Mouse (Mus musculus): ENCODE measurements around the gene Hist2h2ac. TPM values are rescaled to one million over a fixed set of nuclear protein-coding genes. Genes with fewer than 3 reads are reported as not detected.
A peak's percentile ranks its signal among the peaks of the same experiment; 100 is the strongest.

Hist2h2ac gene
- total and polyA plus RNA-seq, 3 experiments, result 2.6 to 928 (median 45.7) TPM

DNA sequence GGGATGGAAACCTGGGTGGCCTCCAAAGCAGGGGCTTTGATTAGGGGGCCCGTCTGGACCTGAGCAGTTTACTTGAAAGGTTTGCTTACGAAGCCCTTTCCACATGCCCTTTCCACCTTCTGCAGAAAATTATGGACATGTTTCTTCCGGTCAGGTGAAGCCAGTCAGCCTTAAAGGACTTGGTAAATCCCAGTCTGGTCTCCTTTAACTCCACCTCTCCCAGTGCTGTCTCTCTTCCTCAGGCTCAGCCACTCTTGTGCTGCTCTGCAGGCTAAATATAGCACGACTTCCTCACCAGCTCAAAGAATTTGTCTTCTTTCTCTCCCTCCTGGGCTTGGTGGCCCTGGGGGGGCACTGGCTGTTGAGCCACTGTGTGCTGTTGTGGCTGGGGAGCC is 38.3 kb downstream of the Hist2h2ac start:
- ATAC-seq (ENCODE audit: extremely low read depth, insufficient number of reproducible peaks, low FRiP score, poor library complexity, severe bottlenecking), result no peak

DNA sequence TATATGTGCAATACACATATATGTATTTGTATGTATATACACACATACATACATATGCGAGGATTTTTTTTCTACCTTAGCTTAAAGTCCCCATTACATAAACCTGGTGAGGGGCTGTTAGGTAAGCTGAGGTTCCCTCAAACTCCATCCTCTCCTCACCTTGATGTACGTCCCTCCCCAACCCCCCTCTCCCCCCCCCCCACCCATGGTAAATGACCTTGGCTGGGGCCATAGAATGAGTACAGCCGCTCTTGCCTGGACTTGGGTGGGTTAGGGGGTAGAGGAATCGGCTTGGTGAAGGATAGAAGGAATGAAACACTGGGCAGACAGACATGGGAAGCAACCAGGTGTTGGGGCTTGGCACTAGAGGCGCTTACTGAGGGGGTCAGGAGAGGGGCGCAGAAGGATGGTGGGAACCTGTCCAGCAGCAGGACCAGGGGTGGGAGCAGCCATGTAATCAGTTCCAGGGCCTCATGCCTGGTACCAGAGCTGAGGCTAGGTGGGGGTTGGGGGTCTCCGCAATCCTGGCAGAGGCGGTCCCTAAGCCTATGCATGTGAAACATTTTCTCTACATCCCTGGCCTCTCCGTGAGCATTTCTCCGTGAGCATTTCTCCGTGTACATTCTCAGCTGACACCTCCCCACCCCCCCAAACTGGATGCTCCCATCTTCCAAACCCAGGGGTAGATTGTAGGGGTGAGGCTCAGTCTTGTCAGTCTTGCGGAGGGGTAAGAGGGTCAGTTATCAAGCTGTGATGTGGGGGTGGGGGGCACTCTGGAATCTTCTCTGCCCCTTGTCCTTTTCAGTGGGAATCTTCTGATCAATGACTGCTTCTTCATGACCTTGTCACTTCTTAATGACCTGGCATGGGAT is 38.9 kb downstream of the Hist2h2ac start:
- Histone ChIP-seq H3K4me1 (ENCODE audit: insufficient read depth, low read depth, low read length) (peaks cover 18% of the 10 kb centered on the region), H3K36me3 (replicated peaks) (peaks cover 26% of the 10 kb centered on the region), H3K4me3 (ENCODE audit: low read depth, low read length) (no peak overlapping the region), H3K27me3 (ENCODE audit: insufficient read depth, low read length) (peaks cover 49% of the 10 kb centered on the region), H3K9me3 (replicated peaks) (no peaks in the 10 kb centered on the region)
- ATAC-seq (ENCODE audit: extremely low read depth, insufficient number of reproducible peaks, low FRiP score, poor library complexity, severe bottlenecking), result no peak
- TF ChIP-seq GATA1 (IDR thresholded peaks at IDR 0.05; ENCODE audit: borderline replicate concordance, low read length) (no peak), CTCF (IDR thresholded peaks at IDR 0.05; ENCODE audit: low read depth, low read length) (no peak), GATA2 (IDR thresholded peaks at IDR 0.05; ENCODE audit: borderline replicate concordance, low read depth, low read length) (no peak), TAL1 (conservative IDR thresholded peaks at IDR 0.05; ENCODE audit: low read depth, low read length) (no peak), POLR2AphosphoS5 (IDR thresholded peaks at IDR 0.05; ENCODE audit: insufficient replicate concordance, low read depth, low read length) (no peak)
- DNase-seq (ENCODE audit: low spot score), result no peak

More for the DNA sequence above, 38.3 kb downstream of the Hist2h2ac start:
- Histone ChIP-seq H3K9me3 (replicated peaks) (no peaks in the 10 kb centered on the region), H3K27me3 (ENCODE audit: insufficient read depth, low read length) (peaks cover 55% of the 10 kb centered on the region), H3K4me1 (ENCODE audit: insufficient read depth, low read depth, low read length) (peaks cover 18% of the 10 kb centered on the region), H3K4me3 (ENCODE audit: low read depth, low read length) (no peak overlapping the region), H3K36me3 (replicated peaks) (peaks cover 23% of the 10 kb centered on the region)
- no peak for DNase-seq (ENCODE audit: low spot score)
- TF ChIP-seq CTCF (IDR thresholded peaks at IDR 0.05; ENCODE audit: low read depth, low read length) (no peak), POLR2AphosphoS5 (IDR thresholded peaks at IDR 0.05; ENCODE audit: insufficient replicate concordance, low read depth, low read length) (no peak), TAL1 (conservative IDR thresholded peaks at IDR 0.05; ENCODE audit: low read depth, low read length) (no peak), GATA2 (IDR thresholded peaks at IDR 0.05; ENCODE audit: borderline replicate concordance, low read depth, low read length) (no peak), GATA1 (IDR thresholded peaks at IDR 0.05; ENCODE audit: borderline replicate concordance, low read length) (no peak)

GRCm38 (mm10) chr3:96180727-96181477 is 39.8 kb downstream of the Hist2h2ac start, which contains the start of gene Sv2a:
Gene Sv2a, plus strand, starts transcription at chr3:96181151.
- peaks cover 44% of the 10 kb centered on the region for H3K27me3 ChIP-seq (ENCODE audit: insufficient read depth, low read length)
- DNase-seq (ENCODE audit: low spot score), result peak; percentile 47
- TF ChIP-seq CTCF (IDR thresholded peaks at IDR 0.05; ENCODE audit: low read depth, low read length), result no peak
- no peak for TF ChIP-seq GATA2 (IDR thresholded peaks at IDR 0.05; ENCODE audit: borderline replicate concordance, low read depth, low read length)
- no peak for TF ChIP-seq POLR2AphosphoS5 (IDR thresholded peaks at IDR 0.05; ENCODE audit: insufficient replicate concordance, low read depth, low read length)
- no peak for TF ChIP-seq GATA1 (IDR thresholded peaks at IDR 0.05; ENCODE audit: borderline replicate concordance, low read length)
- no peak for TF ChIP-seq TAL1 (conservative IDR thresholded peaks at IDR 0.05; ENCODE audit: low read depth, low read length)
- H3K4me3 ChIP-seq (ENCODE audit: low read depth, low read length), result peak within 1 kb of the TSS; percentile 71
- peaks cover 35% of the 10 kb centered on the region for H3K36me3 ChIP-seq (replicated peaks)
- no peak for ATAC-seq (ENCODE audit: extremely low read depth, insufficient number of reproducible peaks, low FRiP score, poor library complexity, severe bottlenecking)
- H3K9me3 ChIP-seq (replicated peaks), result no peaks in the 10 kb centered on the region
- H3K4me1 ChIP-seq (ENCODE audit: insufficient read depth, low read depth, low read length), result peaks cover 26% of the 10 kb centered on the region

- TF ChIP-seq GATA1 (IDR thresholded peaks at IDR 0.05; ENCODE audit: borderline replicate concordance, low read length), result no peak
- no peak for TF ChIP-seq TAL1 (conservative IDR thresholded peaks at IDR 0.05; ENCODE audit: low read depth, low read length)
- no peak for TF ChIP-seq GATA2 (IDR thresholded peaks at IDR 0.05; ENCODE audit: borderline replicate concordance, low read depth, low read length)
- TF ChIP-seq CTCF (IDR thresholded peaks at IDR 0.05; ENCODE audit: low read depth, low read length), result no peak
- TF ChIP-seq POLR2AphosphoS5 (IDR thresholded peaks at IDR 0.05; ENCODE audit: insufficient replicate concordance, low read depth, low read length), result no peak
- no peak overlapping the region for H3K4me3 ChIP-seq (ENCODE audit: low read depth, low read length)
These were observed 41.1 kb downstream of the Hist2h2ac start for GRCm38 (mm10) chr3:96179531-96179930.

DNA sequence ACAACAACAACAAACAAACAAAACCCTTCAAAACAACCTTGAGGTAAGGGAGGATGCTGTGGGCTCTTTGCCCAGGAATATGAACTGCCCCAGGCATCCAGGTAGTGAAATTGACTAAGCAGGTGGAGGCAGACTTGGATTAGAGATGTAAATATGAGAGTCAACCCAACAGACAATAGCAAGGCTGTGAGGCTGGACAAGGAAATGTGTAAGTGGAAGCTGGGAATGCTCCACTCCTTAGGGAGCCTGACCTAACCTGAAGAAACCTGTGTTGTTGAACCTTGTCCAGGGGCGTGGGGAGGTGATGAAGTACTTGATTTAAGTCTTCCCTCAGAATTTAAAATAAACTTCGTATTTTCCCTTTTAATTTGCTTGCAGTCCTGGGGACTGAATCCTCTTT is 41.8 kb downstream of the Hist2h2ac start:
- Histone ChIP-seq H3K36me3 (replicated peaks) (peaks cover 54% of the 10 kb centered on the region), H3K4me3 (ENCODE audit: low read depth, low read length) (no peak overlapping the region), H3K27me3 (ENCODE audit: insufficient read depth, low read length) (peaks cover 26% of the 10 kb centered on the region), H3K4me1 (ENCODE audit: insufficient read depth, low read depth, low read length) (peaks cover 44% of the 10 kb centered on the region), H3K9me3 (replicated peaks) (no peaks in the 10 kb centered on the region)
- DNase-seq (ENCODE audit: low spot score) (no peak), ATAC-seq (ENCODE audit: extremely low read depth, insufficient number of reproducible peaks, low FRiP score, poor library complexity, severe bottlenecking) (no peak)
- TF ChIP-seq CTCF (IDR thresholded peaks at IDR 0.05; ENCODE audit: low read depth, low read length), result no peak

More at GRCm38 (mm10) chr3:96179531-96179930, 41.1 kb downstream of the Hist2h2ac start:
- no peaks in the 10 kb centered on the region for H3K9me3 ChIP-seq (replicated peaks)
- H3K36me3 ChIP-seq (replicated peaks), result peaks cover 48% of the 10 kb centered on the region
- peaks cover 37% of the 10 kb centered on the region for H3K4me1 ChIP-seq (ENCODE audit: insufficient read depth, low read depth, low read length)
- H3K27me3 ChIP-seq (ENCODE audit: insufficient read depth, low read length), result peaks cover 32% of the 10 kb centered on the region
- no peak for DNase-seq (ENCODE audit: low spot score)
- no peak for ATAC-seq (ENCODE audit: extremely low read depth, insufficient number of reproducible peaks, low FRiP score, poor library complexity, severe bottlenecking)

DNA sequence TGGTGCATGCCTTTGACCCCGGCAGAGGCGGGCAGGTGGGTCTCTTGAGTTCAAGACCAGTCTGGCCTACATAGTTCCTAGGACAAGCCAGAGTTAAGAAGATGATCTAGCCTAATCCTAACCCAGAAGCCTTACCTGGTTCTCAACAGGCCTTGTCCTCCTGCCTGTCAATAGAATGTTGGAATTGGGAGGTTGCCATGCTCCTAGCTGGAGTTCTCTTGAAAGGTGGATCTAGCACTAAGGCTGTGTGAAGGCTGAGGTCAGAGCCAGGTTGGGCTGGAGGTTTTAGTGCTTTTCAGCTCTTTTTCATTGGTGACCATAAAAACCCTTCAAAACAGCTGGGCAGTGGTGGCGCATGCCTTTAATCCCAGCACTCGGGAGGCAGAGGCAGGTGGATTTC is 42.3 kb downstream of the Hist2h2ac start:
- TF ChIP-seq POLR2AphosphoS5 (IDR thresholded peaks at IDR 0.05; ENCODE audit: insufficient replicate concordance, low read depth, low read length), result peak; percentile 60; the same call in 1 of the 2 replicates
- TF ChIP-seq CTCF (IDR thresholded peaks at IDR 0.05; ENCODE audit: low read depth, low read length), result no peak
- H3K36me3 ChIP-seq (replicated peaks), result peaks cover 55% of the 10 kb centered on the region
- ATAC-seq (ENCODE audit: extremely low read depth, insufficient number of reproducible peaks, low FRiP score, poor library complexity, severe bottlenecking), result no peak

More for the DNA sequence above, 42.3 kb downstream of the Hist2h2ac start:
- H3K9me3 ChIP-seq (replicated peaks), result no peaks in the 10 kb centered on the region
- peaks cover 48% of the 10 kb centered on the region for H3K4me1 ChIP-seq (ENCODE audit: insufficient read depth, low read depth, low read length)
- H3K27me3 ChIP-seq (ENCODE audit: insufficient read depth, low read length), result peaks cover 21% of the 10 kb centered on the region
- DNase-seq (ENCODE audit: low spot score), result no peak
- no peak overlapping the region for H3K4me3 ChIP-seq (ENCODE audit: low read depth, low read length)
